ENCODE assay signal across 8 mouse cellular contexts in genomic region chr5:114378936-114379335, GRCm38 (mm10). TPM values are rescaled to one million over a fixed set of nuclear protein-coding genes. Genes with fewer than 3 reads are reported as not detected.
DNase-seq lines count a peak whose midpoint lies in the region; ATAC-seq and TF ChIP-seq lines count a peak whose summit lies in the region.

No protein-coding gene starts in this region.

- peak overlapping the region; percentile 54 for H3K4me3 ChIP-seq in kidney, postnatal 0 days (replicated peaks; ENCODE audit: low read depth, low read length)
- H3K4me3 ChIP-seq in forebrain, embryonic 15.5 days = peak overlapping the region; percentile 64
- H3K4me3 ChIP-seq in liver, embryonic 14.5 days (ENCODE audit: insufficient read depth in 1 of 2, low read depth in 2 of 2, low read length in 2 of 2) = peak overlapping the region in 1 of 2 experiments; percentile 91; a peak in 1 of 4 replicates

- no peak for DNase-seq in kidney, postnatal 0 days (ENCODE audit: low spot score)
- DNase-seq in kidney, postnatal 10 days = no peak
- DNase-seq in liver, embryonic 14.5 days (ENCODE audit: low read depth in 3 of 3, low spot score in 3 of 3) = no peak
- DNase-seq in retina, postnatal 1 day = peak; percentile 41
- no peak for DNase-seq in MN1 (ENCODE audit: low spot score)
- no peak for DNase-seq in cerebellum, adult 11 months
- DNase-seq in adrenal gland, adult 18-20 months (ENCODE audit: low spot score in 2 of 2) = no peak

- peak overlapping the region; percentile 79 for H3K4me2 ChIP-seq in kidney, postnatal 0 days (ENCODE audit: low read length)
- peak overlapping the region; percentile 89 for H3K4me2 ChIP-seq in forebrain, embryonic 15.5 days (replicated peaks)
- H3K4me2 ChIP-seq in liver, embryonic 14.5 days (ENCODE audit: low read depth) = peak overlapping the region; percentile 98

- no peaks in the 10 kb centered on the region for H3K27me3 ChIP-seq in kidney, postnatal 0 days (ENCODE audit: insufficient read depth, low read length)
- H3K27me3 ChIP-seq in forebrain, embryonic 15.5 days = no peaks in the 10 kb centered on the region
- no peaks in the 10 kb centered on the region for H3K27me3 ChIP-seq in liver, embryonic 14.5 days (ENCODE audit: control insufficient read depth, insufficient read depth, low read length)

- H3K36me3 ChIP-seq in kidney, postnatal 0 days (ENCODE audit: insufficient read depth, low read length) = peaks cover 9% of the 10 kb centered on the region; the same call in 1 of the 2 replicates
- H3K36me3 ChIP-seq in forebrain, embryonic 15.5 days = peaks cover 7% of the 10 kb centered on the region; the same call in 1 of the 2 replicates
- no peaks in the 10 kb centered on the region for H3K36me3 ChIP-seq in liver, embryonic 14.5 days (replicated peaks; ENCODE audit: control insufficient read depth, insufficient read depth, low read depth)

- H3K9ac ChIP-seq in kidney, postnatal 0 days (ENCODE audit: low read depth, low read length) = peak overlapping the region; percentile 84
- peak overlapping the region; percentile 84 for H3K9ac ChIP-seq in forebrain, embryonic 15.5 days (replicated peaks)
- peak overlapping the region; percentile 96 for H3K9ac ChIP-seq in liver, embryonic 14.5 days (replicated peaks)

- H3K27ac ChIP-seq in kidney, postnatal 0 days = peak overlapping the region; percentile 86
- 0 out of 2 replicates have a peak overlapping the region, but pooled peaks have one; percentile 91 for H3K27ac ChIP-seq in forebrain, embryonic 15.5 days (replicated peaks)
- H3K27ac ChIP-seq in liver, embryonic 14.5 days = peak overlapping the region; percentile 70; the same call in 1 of the 2 replicates

- peaks cover 27% of the 10 kb centered on the region for H3K4me1 ChIP-seq in kidney, postnatal 0 days (replicated peaks; ENCODE audit: insufficient read depth, low read length)
- peaks cover 43% of the 10 kb centered on the region for H3K4me1 ChIP-seq in forebrain, embryonic 15.5 days
- H3K4me1 ChIP-seq in liver, embryonic 14.5 days (replicated peaks; ENCODE audit: control insufficient read depth in 2 of 2, insufficient read depth in 2 of 2, low read length in 1 of 2) = peaks cover 38 to 52% of the 10 kb centered on the region in 2 experiments

- 62% methylated on average over 6 of the region's 6 CpGs for WGBS in kidney, postnatal 0 days
- 31% methylated on average over 6 of the region's 6 CpGs for WGBS in forebrain, embryonic 15.5 days
- WGBS in liver, embryonic 14.5 days (ENCODE audit: insufficient replicate concordance) = 25% methylated on average over 6 of the region's 6 CpGs

- TF ChIP-seq CTCF in kidney, postnatal 0 days (IDR thresholded peaks at IDR 0.05; ENCODE audit: low read depth) = no peak
- TF ChIP-seq CTCF in liver, embryonic 14.5 days (IDR thresholded peaks at IDR 0.05; ENCODE audit: low read depth) = no peak

- no peak for TF ChIP-seq EP300 in liver, embryonic 14.5 days (IDR thresholded peaks at IDR 0.05; ENCODE audit: low read depth)

- ATAC-seq in kidney, postnatal 0 days (replicated peaks; ENCODE audit: low FRiP score, low read depth) = no peak
- ATAC-seq in forebrain, embryonic 15.5 days (replicated peaks) = no peak
- no peak for ATAC-seq in liver, embryonic 14.5 days (ENCODE audit: insufficient read depth)

- no peaks in the 10 kb centered on the region for H3K9me3 ChIP-seq in kidney, postnatal 0 days (replicated peaks; ENCODE audit: low read length)
- no peaks in the 10 kb centered on the region for H3K9me3 ChIP-seq in forebrain, embryonic 15.5 days
- no peaks in the 10 kb centered on the region for H3K9me3 ChIP-seq in liver, embryonic 14.5 days (ENCODE audit: control insufficient read depth, low read length)

RNA-seq across cellular contexts. Expression of gene Kctd10, which starts 1.4 kb away (rescaled TPM):
- 80.5 and 89.7 TPM in 2 replicates for polyA plus RNA-seq in kidney, postnatal 0 days (2015; fragmentation: Nextera tagmentation; extraction: Ambion mirVana)
- polyA plus RNA-seq in forebrain, embryonic 15.5 days (2015; fragmentation: Nextera tagmentation; extraction: Ambion mirVana) = 85.7 and 89.3 TPM in 2 replicates
- polyA plus RNA-seq in liver, embryonic 14.5 days (2012; rRNA removed) = 12.3 and 13.0 TPM in 2 replicates
- 16.6 and 18.8 TPM in 2 replicates for polyA plus RNA-seq in liver, embryonic 14.5 days (2014; fragmentation: Nextera tagmentation; extraction: Ambion mirVana)
- total RNA-seq in adrenal gland, adult 18-20 months (2021) = 10 to 100 TPM; 72.4 to 72.6 TPM

RNA-seq across cellular contexts. Expression of gene Ube3b, which starts 1.5 kb away (rescaled TPM):
- 28.6 and 30.8 TPM in 2 replicates for polyA plus RNA-seq in kidney, postnatal 0 days (2015; fragmentation: Nextera tagmentation; extraction: Ambion mirVana)
- 40.9 and 41.3 TPM in 2 replicates for polyA plus RNA-seq in forebrain, embryonic 15.5 days (2015; fragmentation: Nextera tagmentation; extraction: Ambion mirVana)
- polyA plus RNA-seq in liver, embryonic 14.5 days (2012; rRNA removed) = 12.9 and 13.9 TPM in 2 replicates
- polyA plus RNA-seq in liver, embryonic 14.5 days (2014; fragmentation: Nextera tagmentation; extraction: Ambion mirVana) = 14.6 and 18.2 TPM in 2 replicates
- total RNA-seq in adrenal gland, adult 18-20 months (2021) = 10 to 100 TPM; 62.7 to 67.8 TPM
